Mouse (Mus musculus) C2C12 (cell line): ENCODE results near the gene Trmt13. TPM values are rescaled to one million over a fixed set of nuclear protein-coding genes. Genes with fewer than 3 reads are reported as not detected.

Experiments
- H3K27me3 ChIP-seq: one replicate; pipeline ENCODE4 v1.6.1; 2011; ENCODE audit not compliant: control insufficient read depth, insufficient read depth, insufficient read length
- H3K36me3 ChIP-seq: one replicate; pipeline ENCODE4 v1.6.1; 2011; ENCODE audit not compliant: control insufficient read depth, insufficient read depth
- H3K4me3 ChIP-seq: one replicate; pipeline ENCODE4 v1.5.1; 2011; ENCODE audit warnings: mild to moderate bottlenecking, control low read depth; ENCODE audit not compliant: poor library complexity, insufficient read depth, severe bottlenecking
- H3K79me2 ChIP-seq: one replicate; pipeline ENCODE4 v1.6.1; 2011; ENCODE audit not compliant: control insufficient read depth, insufficient read depth
- H3K79me3 ChIP-seq: one replicate; pipeline ENCODE4 v1.6.1; 2011; ENCODE audit warnings: low read depth, control low read depth
- H3ac ChIP-seq: one replicate; pipeline ENCODE3; 2011; ENCODE audit warnings: low read depth; ENCODE audit not compliant: control insufficient read depth, insufficient read length
- CEBPB ChIP-seq: IDR thresholded peaks from one replicate; pipeline ENCODE4 v1.6.1; 2011; ENCODE audit warnings: low read depth, mild to moderate bottlenecking, control low read depth, moderate library complexity
- CTCF ChIP-seq: IDR thresholded peaks from one replicate; pipeline ENCODE4 v1.5.1; 2011; ENCODE audit not compliant: control insufficient read depth, insufficient read depth, insufficient read length
- FOSL1 ChIP-seq: IDR thresholded peaks from one replicate; pipeline ENCODE4 v1.8.0; 2011; ENCODE audit warnings: mild to moderate bottlenecking, low read length; ENCODE audit not compliant: poor library complexity, insufficient read depth, severe bottlenecking
- MAX ChIP-seq: IDR thresholded peaks from one replicate; pipeline ENCODE4 v1.6.1; 2011; ENCODE audit warnings: mild to moderate bottlenecking, control low read depth
- MYOD1 ChIP-seq: IDR thresholded peaks from one replicate; pipeline ENCODE4 v1.6.1; 2011; ENCODE audit warnings: low read depth; ENCODE audit not compliant: control insufficient read depth, insufficient read length
- MYOG ChIP-seq: IDR thresholded peaks from one replicate; pipeline ENCODE4 v1.6.1; 2011; ENCODE audit not compliant: control insufficient read depth, insufficient read length; ENCODE audit errors: extremely low read depth
- USF1 ChIP-seq: IDR thresholded peaks from one replicate; pipeline ENCODE4 v1.6.1; 2011; ENCODE audit warnings: low read depth, mild to moderate bottlenecking, control low read depth, moderate library complexity
- polyA plus RNA-seq: library from polyadenylated mRNA; unstranded; fragments of >200 nt; fragmentation: generic; extraction: Trizol; gene quantifications from one replicate; pipeline ENCODE4 v1.2.1, GENCODE M21; 2012; ENCODE audit warnings: missing spikeins

Gene Trmt13
- polyA plus RNA-seq, 1 experiment = 3.5 TPM

GRCm38 (mm10) chr3:116620636-116621370, 6.4 kb upstream of the Trmt13 start:
- peaks cover 45% of the 10 kb centered on the region for H3K36me3 ChIP-seq
- H3K79me3 ChIP-seq = no peaks in the 10 kb centered on the region
- no peak overlapping the region for H3ac ChIP-seq
- H3K79me2 ChIP-seq = no peaks in the 10 kb centered on the region
- TF ChIP-seq MAX (no peak), CEBPB (no peak), MYOG (no peak), FOSL1 (no peak), MYOD1 (no peak), USF1 (no peak), CTCF (no peak)
- no peaks in the 10 kb centered on the region for H3K27me3 ChIP-seq
- no peak overlapping the region for H3K4me3 ChIP-seq

GRCm38 (mm10) chr3:116618855-116619254, 4.5 kb upstream of the Trmt13 start:
- H3K79me3 ChIP-seq = no peaks in the 10 kb centered on the region
- H3K4me3 ChIP-seq = no peak overlapping the region
- H3K27me3 ChIP-seq = no peaks in the 10 kb centered on the region
- H3K79me2 ChIP-seq = no peaks in the 10 kb centered on the region
- H3K36me3 ChIP-seq = peaks cover 57% of the 10 kb centered on the region
- no peak overlapping the region for H3ac ChIP-seq
- TF ChIP-seq FOSL1 (no peak), CTCF (no peak), USF1 (no peak), MYOD1 (no peak), CEBPB (no peak), MAX (no peak), MYOG (no peak)

- Histone ChIP-seq H3K79me3 (no peaks in the 10 kb centered on the region), H3K4me3 (no peak overlapping the region), H3K79me2 (no peaks in the 10 kb centered on the region), H3ac (no peak overlapping the region), H3K27me3 (no peaks in the 10 kb centered on the region), H3K36me3 (peaks cover 45% of the 10 kb centered on the region)
- no peak for TF ChIP-seq MYOD1
- no peak for TF ChIP-seq FOSL1
- TF ChIP-seq USF1 = no peak
- no peak for TF ChIP-seq MAX
- TF ChIP-seq CEBPB = no peak
- no peak for TF ChIP-seq MYOG
- no peak for TF ChIP-seq CTCF
Measured at GRCm38 (mm10) chr3:116615318-116616068, 1.1 kb upstream of the Trmt13 start.

- peaks cover 25% of the 10 kb centered on the region for H3K36me3 ChIP-seq
- H3K27me3 ChIP-seq = no peaks in the 10 kb centered on the region
- no peak for TF ChIP-seq CEBPB
- no peak for TF ChIP-seq MYOD1
- no peak overlapping the region for H3K4me3 ChIP-seq
- peaks cover 5% of the 10 kb centered on the region for H3K79me3 ChIP-seq
- H3ac ChIP-seq = no peak overlapping the region
- peaks cover 28% of the 10 kb centered on the region for H3K79me2 ChIP-seq
Measured at GRCm38 (mm10) chr3:116604570-116604969, 9.8 kb downstream of the Trmt13 start.

GRCm38 (mm10) chr3:116601781-116602180, 12.6 kb downstream of the Trmt13 start:
- H3K27me3 ChIP-seq = no peaks in the 10 kb centered on the region

GRCm38 (mm10) chr3:116601005-116601404, 13.4 kb downstream of the Trmt13 start:
- TF ChIP-seq MAX = no peak
- TF ChIP-seq CTCF = no peak
- no peak for TF ChIP-seq CEBPB
- no peak for TF ChIP-seq USF1
- TF ChIP-seq FOSL1 = no peak
- no peak for TF ChIP-seq MYOD1
- no peak for TF ChIP-seq MYOG
- Histone ChIP-seq H3K27me3 (no peaks in the 10 kb centered on the region), H3ac (no peak overlapping the region), H3K79me3 (peaks cover 31% of the 10 kb centered on the region), H3K36me3 (peaks cover 10% of the 10 kb centered on the region), H3K79me2 (peaks cover 62% of the 10 kb centered on the region), H3K4me3 (no peak overlapping the region)

More at GRCm38 (mm10) chr3:116601781-116602180, 12.6 kb downstream of the Trmt13 start:
- Histone ChIP-seq H3K79me2 (peaks cover 54% of the 10 kb centered on the region), H3ac (no peak overlapping the region), H3K36me3 (peaks cover 12% of the 10 kb centered on the region), H3K79me3 (peaks cover 27% of the 10 kb centered on the region), H3K4me3 (no peak overlapping the region)
- TF ChIP-seq MAX = no peak
